Mouse (Mus musculus): ENCODE results near the gene Scn2b. TPM values are rescaled to one million over a fixed set of nuclear protein-coding genes. Genes with fewer than 3 reads are reported as not detected.

The Scn2b gene
- 4.1 and 4.9 TPM in 2 replicates for polyA plus RNA-seq (2014; fragmentation: Nextera tagmentation; extraction: Ambion mirVana)

DNA sequence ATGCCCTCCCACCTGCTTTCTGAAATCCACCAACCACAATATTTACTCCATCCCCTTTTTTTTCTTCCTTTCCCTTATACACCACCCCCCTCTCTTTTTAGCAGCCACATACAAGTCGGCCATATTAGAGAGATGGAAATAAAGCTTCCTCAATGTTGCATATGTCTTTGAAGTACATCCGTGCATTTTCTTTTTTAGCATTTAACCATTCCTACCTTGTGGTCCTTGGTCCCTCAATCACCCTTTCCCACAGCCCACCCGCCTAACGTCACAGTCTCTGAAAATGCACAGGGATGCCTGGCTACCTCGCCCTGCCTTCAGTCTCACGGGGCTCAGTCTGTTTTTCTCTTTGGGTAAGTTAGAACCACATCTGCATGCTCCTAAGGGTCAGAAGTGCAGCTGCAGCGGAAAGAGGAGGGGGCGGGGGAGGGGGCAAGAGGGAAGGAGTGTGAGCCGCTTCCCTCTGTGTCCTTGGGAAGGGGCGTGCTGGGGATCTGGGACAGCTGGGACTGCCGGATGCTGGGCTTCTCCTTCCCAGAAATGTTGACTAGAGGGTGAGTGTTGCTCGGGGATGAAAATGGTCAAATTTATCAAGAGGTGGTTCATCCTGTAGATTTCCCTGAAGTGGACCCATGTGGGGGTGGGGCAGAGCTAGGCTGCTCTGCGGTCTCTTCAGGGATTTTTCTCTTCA is at the start of gene Scn2b:
Gene Scn2b (plus strand): TSS at position 42 of the 691 bp plus-strand sequence.
- H3K27ac ChIP-seq (replicated peaks; ENCODE audit: low read depth, low read length), result peak within 1 kb of the TSS; percentile 65
- peak; percentile 69 for DNase-seq (ENCODE audit: low spot score)
- H3K9ac ChIP-seq (replicated peaks; ENCODE audit: low read length), result peak within 1 kb of the TSS; percentile 79
- H3K4me1 ChIP-seq (ENCODE audit: control insufficient read depth, insufficient read depth, low read length), result peaks cover 3% of the 10 kb centered on the region; the same call in 1 of the 2 replicates
- H3K27me3 ChIP-seq (ENCODE audit: control insufficient read depth, insufficient read depth, low read length), result no peaks in the 10 kb centered on the region
- 1% methylated on average over 13 of the region's 13 CpGs for WGBS
- ATAC-seq (replicated peaks; ENCODE audit: insufficient number of reproducible peaks, low FRiP score, low TSS enrichment, low read depth), result peak; percentile 65; the same call in 1 of the 2 replicates
- H3K36me3 ChIP-seq (replicated peaks; ENCODE audit: control insufficient read depth, insufficient read depth, low read depth, low read length), result no peaks in the 10 kb centered on the region
- no peaks in the 10 kb centered on the region for H3K9me3 ChIP-seq (replicated peaks; ENCODE audit: control insufficient read depth, low read length)
- H3K4me2 ChIP-seq (ENCODE audit: low read depth, low read length), result peak within 1 kb of the TSS; percentile 59
- H3K4me3 ChIP-seq (ENCODE audit: low read depth, low read length), result peak within 1 kb of the TSS; percentile 62

DNA sequence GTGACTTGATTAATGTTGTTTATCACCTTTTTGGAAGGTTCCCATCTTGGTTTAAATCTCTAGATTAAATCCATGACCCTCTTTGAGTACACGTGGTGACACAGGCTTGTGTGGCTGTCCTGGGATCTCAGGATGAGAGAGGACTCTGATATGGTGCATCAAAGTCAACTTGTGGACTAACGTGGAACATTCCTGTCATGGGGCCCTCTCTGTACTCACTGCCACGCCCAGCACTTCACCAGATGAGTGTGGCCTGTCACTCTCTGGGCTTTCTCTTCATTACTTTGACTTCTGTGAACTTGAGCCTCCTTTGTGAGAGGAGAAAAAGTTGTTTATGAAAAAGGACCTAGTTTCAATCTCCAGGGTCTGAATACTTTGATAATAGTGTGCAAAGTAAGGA is 45.8 kb upstream of the Scn2b start:
- no peak overlapping the region for H3K9ac ChIP-seq (replicated peaks; ENCODE audit: low read length)
- no peak overlapping the region for H3K4me2 ChIP-seq (ENCODE audit: low read depth, low read length)
- no peaks in the 10 kb centered on the region for H3K9me3 ChIP-seq (replicated peaks; ENCODE audit: control insufficient read depth, low read length)
- H3K27ac ChIP-seq (replicated peaks; ENCODE audit: low read depth, low read length), result no peak overlapping the region
- H3K4me1 ChIP-seq (ENCODE audit: control insufficient read depth, insufficient read depth, low read length), result no peaks in the 10 kb centered on the region
- DNase-seq (ENCODE audit: low spot score), result no peak
- no peaks in the 10 kb centered on the region for H3K36me3 ChIP-seq (replicated peaks; ENCODE audit: control insufficient read depth, insufficient read depth, low read depth, low read length)
- H3K27me3 ChIP-seq (ENCODE audit: control insufficient read depth, insufficient read depth, low read length), result no peaks in the 10 kb centered on the region
- no peak for ATAC-seq (replicated peaks; ENCODE audit: insufficient number of reproducible peaks, low FRiP score, low TSS enrichment, low read depth)
- H3K4me3 ChIP-seq (ENCODE audit: low read depth, low read length), result no peak overlapping the region
- 61% methylated on average over 3 of the region's 3 CpGs for WGBS

DNA sequence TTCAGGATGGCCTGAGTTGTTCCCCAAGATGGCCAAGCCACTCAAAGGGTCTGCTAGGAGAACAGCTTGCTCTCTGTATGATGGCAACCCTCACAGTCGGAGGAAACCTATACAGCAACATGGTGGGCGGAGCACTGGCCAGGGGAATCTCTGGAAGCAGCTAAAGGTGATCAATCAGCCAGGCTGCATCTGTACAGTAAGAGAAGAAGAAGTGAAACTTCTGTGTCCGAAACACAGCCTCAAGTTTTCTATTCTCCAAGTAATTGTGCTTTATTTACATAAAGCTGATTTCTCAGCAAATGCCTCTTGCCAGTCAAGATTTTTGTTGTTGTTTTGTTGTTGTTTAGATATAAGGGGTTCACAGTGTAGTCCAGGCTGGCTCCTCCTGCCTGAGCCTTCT is 39.7 kb upstream of the Scn2b start:
- no peak for ATAC-seq (replicated peaks; ENCODE audit: insufficient number of reproducible peaks, low FRiP score, low TSS enrichment, low read depth)
- 66% methylated on average over 3 of the region's 3 CpGs for WGBS
- H3K9me3 ChIP-seq (replicated peaks; ENCODE audit: control insufficient read depth, low read length), result no peaks in the 10 kb centered on the region
- no peak for DNase-seq (ENCODE audit: low spot score)
- H3K27me3 ChIP-seq (ENCODE audit: control insufficient read depth, insufficient read depth, low read length), result no peaks in the 10 kb centered on the region
- H3K4me2 ChIP-seq (ENCODE audit: low read depth, low read length), result no peak overlapping the region
- no peak overlapping the region for H3K4me3 ChIP-seq (ENCODE audit: low read depth, low read length)
- H3K4me1 ChIP-seq (ENCODE audit: control insufficient read depth, insufficient read depth, low read length), result no peaks in the 10 kb centered on the region
- H3K27ac ChIP-seq (replicated peaks; ENCODE audit: low read depth, low read length), result no peak overlapping the region
- no peaks in the 10 kb centered on the region for H3K36me3 ChIP-seq (replicated peaks; ENCODE audit: control insufficient read depth, insufficient read depth, low read depth, low read length)
- H3K9ac ChIP-seq (replicated peaks; ENCODE audit: low read length), result no peak overlapping the region

DNA sequence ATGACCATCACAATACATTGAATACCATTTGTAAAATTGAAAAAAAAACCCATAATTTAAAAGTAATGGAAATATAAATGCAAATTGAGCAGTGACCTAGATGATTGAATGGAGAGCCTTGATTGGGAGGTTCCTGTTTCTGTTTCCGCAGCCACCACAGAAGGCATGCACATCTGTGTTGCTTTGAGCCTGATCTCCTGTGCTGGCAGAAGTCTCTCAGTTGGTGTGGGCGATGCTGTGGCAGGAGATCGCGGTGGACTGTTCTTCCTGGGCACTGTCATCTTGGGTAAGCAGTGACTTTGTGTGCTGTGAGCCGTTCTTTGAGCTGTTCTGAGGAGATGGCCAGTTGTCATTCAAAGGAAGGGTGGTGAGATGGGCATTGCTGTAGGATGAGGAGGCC is 38.6 kb upstream of the Scn2b start, which contains the start of gene Jaml:
Gene Jaml (plus strand): TSS at position 173 of the 400 bp plus-strand sequence.
- no peaks in the 10 kb centered on the region for H3K9me3 ChIP-seq (replicated peaks; ENCODE audit: control insufficient read depth, low read length)
- H3K27ac ChIP-seq (replicated peaks; ENCODE audit: low read depth, low read length), result no peak within 1 kb of the TSS
- no peaks in the 10 kb centered on the region for H3K4me1 ChIP-seq (ENCODE audit: control insufficient read depth, insufficient read depth, low read length)
- no peaks in the 10 kb centered on the region for H3K36me3 ChIP-seq (replicated peaks; ENCODE audit: control insufficient read depth, insufficient read depth, low read depth, low read length)
- H3K9ac ChIP-seq (replicated peaks; ENCODE audit: low read length), result no peak within 1 kb of the TSS
- 86% methylated on average over 5 of the region's 5 CpGs for WGBS
- no peak for ATAC-seq (replicated peaks; ENCODE audit: insufficient number of reproducible peaks, low FRiP score, low TSS enrichment, low read depth)
- H3K27me3 ChIP-seq (ENCODE audit: control insufficient read depth, insufficient read depth, low read length), result no peaks in the 10 kb centered on the region
- DNase-seq (ENCODE audit: low spot score), result no peak
- H3K4me3 ChIP-seq (ENCODE audit: low read depth, low read length), result no peak within 1 kb of the TSS
- H3K4me2 ChIP-seq (ENCODE audit: low read depth, low read length), result no peak within 1 kb of the TSS

DNA sequence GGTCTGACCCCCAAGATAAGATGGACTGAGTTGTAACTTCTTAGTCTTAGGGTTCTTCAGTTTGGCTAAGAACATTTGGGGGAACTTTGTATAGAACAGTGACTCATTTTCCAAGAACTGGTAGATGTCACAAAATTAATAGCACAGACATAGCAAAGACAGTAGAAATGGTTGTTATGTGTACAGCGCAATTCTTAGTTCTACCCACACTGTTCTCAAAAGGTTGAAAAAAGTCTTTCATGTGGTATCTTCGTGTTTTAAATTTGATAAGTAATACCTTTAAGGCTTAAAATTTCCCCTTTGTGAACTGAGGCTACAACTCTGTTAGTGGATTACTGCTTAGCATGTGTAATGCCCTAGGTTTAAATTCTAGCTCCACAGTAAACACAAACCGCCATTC is 34.5 kb upstream of the Scn2b start:
- Histone ChIP-seq H3K36me3 (replicated peaks; ENCODE audit: control insufficient read depth, insufficient read depth, low read depth, low read length) (no peaks in the 10 kb centered on the region), H3K27me3 (ENCODE audit: control insufficient read depth, insufficient read depth, low read length) (no peaks in the 10 kb centered on the region), H3K9me3 (replicated peaks; ENCODE audit: control insufficient read depth, low read length) (no peaks in the 10 kb centered on the region), H3K27ac (replicated peaks; ENCODE audit: low read depth, low read length) (no peak overlapping the region), H3K4me1 (ENCODE audit: control insufficient read depth, insufficient read depth, low read length) (no peaks in the 10 kb centered on the region), H3K9ac (replicated peaks; ENCODE audit: low read length) (no peak overlapping the region), H3K4me3 (ENCODE audit: low read depth, low read length) (no peak overlapping the region), H3K4me2 (ENCODE audit: low read depth, low read length) (no peak overlapping the region)
- ATAC-seq (replicated peaks; ENCODE audit: insufficient number of reproducible peaks, low FRiP score, low TSS enrichment, low read depth), result no peak
- 87% methylated on average over 3 of the region's 3 CpGs for WGBS
- no peak for DNase-seq (ENCODE audit: low spot score)

DNA sequence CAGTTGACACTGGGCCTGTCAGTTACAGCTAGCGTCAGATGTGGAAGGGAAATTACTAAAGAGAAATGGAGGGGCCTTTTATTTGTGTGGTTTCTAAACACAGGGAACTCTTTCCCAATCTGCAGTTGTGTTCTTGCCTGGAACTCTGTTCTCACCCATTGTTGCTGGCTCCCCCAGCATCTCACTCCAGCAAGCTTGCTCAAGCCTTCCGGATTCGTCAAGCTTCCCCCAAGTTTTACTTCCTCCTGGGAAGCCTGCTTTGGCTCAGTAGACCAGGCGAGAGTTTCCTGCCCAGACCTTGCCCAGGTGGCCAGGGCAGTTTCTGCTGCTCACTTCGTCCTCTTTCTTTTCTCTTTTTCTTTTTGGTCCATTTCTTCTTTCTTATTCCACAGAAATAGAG is 33.0 kb upstream of the Scn2b start:
- no peak for ATAC-seq (replicated peaks; ENCODE audit: insufficient number of reproducible peaks, low FRiP score, low TSS enrichment, low read depth)
- no peak overlapping the region for H3K4me3 ChIP-seq (ENCODE audit: low read depth, low read length)
- no peak overlapping the region for H3K4me2 ChIP-seq (ENCODE audit: low read depth, low read length)
- no peaks in the 10 kb centered on the region for H3K27me3 ChIP-seq (ENCODE audit: control insufficient read depth, insufficient read depth, low read length)
- H3K4me1 ChIP-seq (ENCODE audit: control insufficient read depth, insufficient read depth, low read length), result no peaks in the 10 kb centered on the region
- no peak overlapping the region for H3K9ac ChIP-seq (replicated peaks; ENCODE audit: low read length)
- H3K9me3 ChIP-seq (replicated peaks; ENCODE audit: control insufficient read depth, low read length), result no peaks in the 10 kb centered on the region
- no peak for DNase-seq (ENCODE audit: low spot score)
- WGBS, result 74% methylated on average over 5 of the region's 5 CpGs
- H3K27ac ChIP-seq (replicated peaks; ENCODE audit: low read depth, low read length), result no peak overlapping the region
- no peaks in the 10 kb centered on the region for H3K36me3 ChIP-seq (replicated peaks; ENCODE audit: control insufficient read depth, insufficient read depth, low read depth, low read length)

DNA sequence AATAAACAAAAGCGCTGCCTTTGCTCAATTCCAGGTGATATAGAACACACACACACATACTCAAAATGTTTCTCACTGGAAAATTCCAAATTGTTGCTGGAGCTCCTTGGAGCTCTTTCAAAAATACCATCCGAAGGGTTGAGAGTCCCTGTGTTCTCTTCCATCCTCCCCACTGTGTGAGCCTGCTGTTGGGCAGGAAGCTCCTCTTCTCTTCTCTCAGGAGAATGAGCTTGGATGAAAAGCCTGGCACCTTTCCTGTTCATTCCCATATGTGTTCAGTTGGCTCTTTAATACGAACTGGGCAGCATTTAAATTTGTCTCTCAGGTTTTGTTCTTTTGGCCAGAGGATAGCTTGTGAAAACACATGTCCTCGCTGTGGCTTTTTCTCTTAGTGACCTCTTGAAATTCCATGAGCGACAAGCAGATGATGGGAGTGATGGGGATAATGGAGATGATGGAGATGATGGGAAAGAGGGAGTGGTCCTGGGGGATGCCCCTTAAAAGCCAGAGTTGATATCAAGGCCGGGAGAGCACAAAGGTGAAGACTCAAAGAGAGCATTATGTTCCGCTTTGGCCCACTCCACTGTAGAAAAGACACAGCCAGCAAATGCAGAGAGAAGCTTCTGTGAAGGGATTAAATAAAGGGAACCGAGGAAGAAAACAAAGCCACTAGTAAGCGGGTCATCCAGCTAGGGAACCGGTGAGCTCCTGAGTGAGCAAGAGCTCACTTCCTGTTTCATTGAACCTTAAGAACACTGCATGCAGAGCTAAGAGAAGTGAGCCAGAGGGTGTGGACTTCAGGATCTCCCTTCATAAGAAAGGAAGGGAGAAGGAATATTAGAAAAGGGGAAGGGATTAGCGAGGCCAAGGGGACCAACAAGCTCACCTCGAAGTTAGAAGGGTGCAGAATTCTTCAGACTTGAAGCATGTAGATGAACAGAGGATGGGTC is 31.6 kb upstream of the Scn2b start:
- no peak overlapping the region for H3K4me3 ChIP-seq (ENCODE audit: low read depth, low read length)
- no peaks in the 10 kb centered on the region for H3K4me1 ChIP-seq (ENCODE audit: control insufficient read depth, insufficient read depth, low read length)
- H3K27ac ChIP-seq (replicated peaks; ENCODE audit: low read depth, low read length), result no peak overlapping the region
- no peaks in the 10 kb centered on the region for H3K27me3 ChIP-seq (ENCODE audit: control insufficient read depth, insufficient read depth, low read length)
- no peak overlapping the region for H3K9ac ChIP-seq (replicated peaks; ENCODE audit: low read length)
- no peak overlapping the region for H3K4me2 ChIP-seq (ENCODE audit: low read depth, low read length)
- WGBS, result 79% methylated on average over 12 of the region's 12 CpGs
- H3K36me3 ChIP-seq (replicated peaks; ENCODE audit: control insufficient read depth, insufficient read depth, low read depth, low read length), result no peaks in the 10 kb centered on the region
- ATAC-seq (replicated peaks; ENCODE audit: insufficient number of reproducible peaks, low FRiP score, low TSS enrichment, low read depth) (no peak), DNase-seq (ENCODE audit: low spot score) (no peak)
- no peaks in the 10 kb centered on the region for H3K9me3 ChIP-seq (replicated peaks; ENCODE audit: control insufficient read depth, low read length)

DNA sequence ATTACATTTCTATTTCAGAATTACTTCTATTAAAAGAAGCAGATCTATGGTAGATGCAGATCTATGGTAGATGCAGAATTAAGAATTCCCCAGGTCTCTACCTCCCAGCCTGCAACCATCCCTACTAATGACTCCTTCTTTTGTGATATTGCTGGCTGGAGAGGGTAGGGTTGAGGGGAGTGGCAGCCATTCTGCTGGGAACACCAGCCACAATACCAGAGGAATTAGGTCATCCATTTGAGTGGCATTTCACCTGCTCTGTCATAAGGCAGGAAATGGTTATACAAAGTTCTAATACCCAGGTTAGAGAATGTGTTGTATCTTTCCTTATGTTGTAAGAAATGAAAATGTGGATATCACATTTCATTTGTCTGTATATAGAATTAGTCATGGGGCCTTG is 29.5 kb upstream of the Scn2b start:
- Histone ChIP-seq H3K4me1 (ENCODE audit: control insufficient read depth, insufficient read depth, low read length) (no peaks in the 10 kb centered on the region), H3K9me3 (replicated peaks; ENCODE audit: control insufficient read depth, low read length) (no peaks in the 10 kb centered on the region), H3K27ac (replicated peaks; ENCODE audit: low read depth, low read length) (no peak overlapping the region), H3K36me3 (replicated peaks; ENCODE audit: control insufficient read depth, insufficient read depth, low read depth, low read length) (no peaks in the 10 kb centered on the region), H3K4me2 (ENCODE audit: low read depth, low read length) (no peak overlapping the region), H3K4me3 (ENCODE audit: low read depth, low read length) (no peak overlapping the region), H3K27me3 (ENCODE audit: control insufficient read depth, insufficient read depth, low read length) (no peaks in the 10 kb centered on the region), H3K9ac (replicated peaks; ENCODE audit: low read length) (no peak overlapping the region)
- DNase-seq (ENCODE audit: low spot score) (no peak), ATAC-seq (replicated peaks; ENCODE audit: insufficient number of reproducible peaks, low FRiP score, low TSS enrichment, low read depth) (no peak)
